Mouse (Mus musculus) hematopoietic stem cell, adult 5-6 weeks (primary cell): ENCODE measurements around the gene Rab17. TPM values are rescaled to one million over a fixed set of nuclear protein-coding genes. Genes with fewer than 3 reads are reported as not detected.

Experiments used
- ATAC-seq, 2 experiments: fragments of 125-278 bp in 1 of 2; replicated peaks in 1 of 2; 2 replicates each; pipeline ENCODE4 v1.8.0; 2016 to 2017; ENCODE audit warnings: inconsistent platforms in 2 of 2, mild to moderate bottlenecking in 2 of 2, moderate number of reproducible peaks in 2 of 2, low read depth in 1 of 2, moderate TSS enrichment in 1 of 2; ENCODE audit not compliant: low FRiP score in 2 of 2, poor library complexity in 2 of 2, severe bottlenecking in 2 of 2, insufficient read depth in 1 of 2, low TSS enrichment in 1 of 2
- total RNA-seq: library from RNA; stranded (forward); fragments of 172-1452, 232-1000 nt; gene quantifications from 2 replicates; pipeline ENCODE4 v1.2.3, GENCODE M21; 2017

The Rab17 gene
- 3.4 and 5.7 TPM in 2 replicates for total RNA-seq

DNA sequence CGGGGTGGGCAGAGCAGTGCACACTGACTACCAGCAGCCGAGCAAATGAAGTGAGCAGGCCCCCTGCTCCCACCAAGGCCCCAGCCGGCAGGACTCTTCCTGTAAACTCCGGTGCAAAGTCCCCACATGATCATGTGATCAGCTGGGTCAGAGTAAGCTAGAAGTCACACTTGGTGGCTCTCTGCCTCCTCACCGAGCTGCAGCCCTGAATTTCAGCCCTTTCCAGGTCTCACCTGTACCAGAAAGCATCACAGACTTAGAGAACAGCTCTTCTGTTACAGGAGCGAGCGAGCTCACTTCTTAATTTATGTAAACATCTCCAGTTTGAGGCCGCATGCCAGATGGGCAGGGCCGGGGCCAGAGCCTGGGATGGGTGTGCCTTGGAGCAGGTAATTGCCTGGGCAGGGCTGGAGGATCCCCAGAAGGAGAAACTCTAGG, at the start of gene Rab17:
Rab17 (minus strand) TSS at position 315 of the 438 bp plus-strand sequence.
- ATAC-seq, result peak; percentile 38 to 60; a peak in 3 of 4 replicates

DNA sequence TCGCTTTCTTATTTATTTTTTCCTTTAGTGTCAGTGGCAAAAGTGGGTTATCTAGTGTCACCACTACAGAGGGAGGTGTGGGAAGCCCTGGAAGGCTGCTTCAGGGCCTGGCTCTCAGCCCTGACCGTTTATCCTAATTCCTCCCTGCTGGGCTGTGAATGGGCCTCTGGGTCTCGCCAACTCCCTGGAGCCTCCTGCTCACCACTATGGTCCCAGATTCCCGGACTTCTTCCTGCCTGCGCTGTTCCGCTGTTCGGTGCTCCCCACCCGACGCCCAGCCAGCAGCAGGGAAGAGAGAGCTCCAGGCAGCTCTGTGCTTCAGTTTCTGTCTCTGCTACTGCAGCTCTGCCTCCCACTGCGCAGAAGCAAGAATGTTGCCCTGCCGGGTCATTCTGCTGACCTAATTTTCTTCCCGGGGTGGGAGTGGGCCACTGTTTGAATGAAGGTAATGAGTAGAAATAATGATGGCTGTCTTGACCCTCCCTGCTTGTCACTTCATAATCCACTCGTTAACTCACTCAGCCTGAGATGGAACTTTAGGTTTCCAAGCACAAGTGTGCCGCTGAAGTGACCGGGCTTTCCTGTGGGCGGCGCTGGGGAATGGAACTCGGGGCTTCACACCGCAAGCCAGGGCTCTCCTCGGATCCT, 47.8 kb upstream of the Rab17 start:
- ATAC-seq, result 0 out of 4 replicates have a peak, but pooled peaks of 1 of the 2 experiments have one; percentile 7

DNA sequence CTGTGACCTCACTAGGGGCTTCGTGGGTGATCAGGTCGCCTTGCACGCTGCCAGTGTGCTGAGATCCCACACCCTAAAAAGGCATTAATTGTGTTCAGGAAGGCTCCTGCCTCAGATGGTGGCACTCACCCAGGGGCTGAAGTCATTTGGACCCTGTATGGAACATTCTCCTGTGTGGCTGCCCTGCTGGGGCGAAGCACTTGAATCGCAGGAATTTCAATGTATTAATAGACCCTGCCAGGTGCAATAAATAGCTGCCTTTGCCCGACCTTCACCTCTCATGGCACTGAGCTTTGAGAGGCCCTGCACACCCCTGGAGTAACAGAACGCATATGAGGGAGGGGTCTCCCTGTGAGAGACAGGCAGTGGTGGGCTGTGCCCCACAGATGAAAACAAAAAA, 46.1 kb upstream of the Rab17 start:
- ATAC-seq, result no peak

DNA sequence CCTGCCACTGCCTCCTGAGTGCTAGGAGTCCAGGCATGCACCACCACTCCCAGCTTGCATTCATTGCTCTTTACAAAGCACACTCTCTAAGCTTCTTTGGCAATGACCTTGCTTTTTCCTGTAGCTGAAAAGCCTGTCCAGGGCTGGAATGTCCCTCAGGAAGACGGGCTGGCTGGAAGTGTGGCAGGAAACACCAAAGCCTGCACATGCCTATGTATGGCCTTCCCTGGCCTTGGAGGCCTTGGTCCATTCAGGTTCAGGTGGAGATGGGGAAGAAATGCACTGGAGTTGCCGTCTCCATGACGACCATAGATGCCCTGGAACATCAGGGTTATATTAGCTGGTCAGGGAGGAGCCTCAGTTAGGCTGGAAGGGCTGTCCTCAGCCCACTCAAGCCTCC, 44.3 kb upstream of the Rab17 start:
- ATAC-seq, result no peak

DNA sequence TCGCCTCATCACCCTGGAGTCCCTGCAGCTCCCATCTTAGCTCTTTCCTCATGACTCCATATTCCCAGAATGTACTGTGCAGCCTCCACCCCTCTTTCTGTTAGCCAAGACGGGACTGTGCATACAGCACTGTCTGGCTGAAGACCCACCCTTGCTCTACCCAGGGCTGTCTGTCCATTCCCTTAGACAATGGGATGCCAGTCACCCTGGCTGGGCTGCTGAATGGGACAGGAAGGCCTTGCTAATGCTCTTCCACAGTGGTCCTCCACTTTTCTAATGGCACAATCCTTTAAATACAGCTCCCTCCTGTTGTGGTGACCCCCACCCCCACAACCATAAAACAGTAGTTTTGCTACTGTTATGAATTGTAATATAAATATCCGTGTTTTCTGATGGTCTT, 41.9 kb upstream of the Rab17 start:
- no peak for ATAC-seq

DNA sequence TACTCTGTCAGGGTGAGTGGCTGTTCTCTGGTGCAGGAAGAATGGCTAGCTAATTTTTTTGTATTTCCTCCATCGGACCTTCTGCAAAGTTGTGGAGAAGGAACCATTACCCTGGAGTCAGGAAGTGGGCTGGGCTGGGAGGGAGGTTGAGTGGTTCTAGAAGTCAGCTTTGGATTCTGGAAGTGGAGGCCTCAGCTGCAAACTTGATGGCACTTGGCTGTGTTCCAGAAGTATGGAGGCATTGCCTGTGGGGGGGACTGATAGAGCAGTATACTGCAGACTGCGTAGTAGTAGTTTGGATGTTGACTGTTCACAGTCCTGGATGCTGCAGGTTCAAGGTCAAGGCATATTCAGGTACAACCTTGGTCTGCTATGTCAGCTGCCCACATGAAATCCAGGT, 41.3 kb upstream of the Rab17 start:
- no peak for ATAC-seq

DNA sequence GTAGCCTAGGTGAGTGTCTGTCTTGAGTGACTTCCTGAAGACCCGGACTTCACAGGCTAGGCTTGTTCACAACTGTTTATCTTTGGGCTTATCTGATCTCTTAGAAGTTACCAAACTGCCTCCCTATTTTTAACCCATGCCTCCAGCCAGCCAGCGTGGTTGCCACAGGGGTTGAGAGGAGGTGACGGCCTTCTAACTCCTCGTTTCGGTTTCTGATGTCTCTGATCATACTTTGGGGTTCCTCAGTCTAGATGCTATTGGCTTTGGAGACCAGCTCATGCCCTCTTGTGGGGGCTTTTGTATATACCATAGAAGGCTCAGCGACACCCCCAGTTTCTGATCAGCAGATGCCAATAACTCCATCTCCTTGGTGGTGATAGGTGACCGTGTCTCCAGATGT, 40.8 kb upstream of the Rab17 start:
- ATAC-seq, result no peak

DNA sequence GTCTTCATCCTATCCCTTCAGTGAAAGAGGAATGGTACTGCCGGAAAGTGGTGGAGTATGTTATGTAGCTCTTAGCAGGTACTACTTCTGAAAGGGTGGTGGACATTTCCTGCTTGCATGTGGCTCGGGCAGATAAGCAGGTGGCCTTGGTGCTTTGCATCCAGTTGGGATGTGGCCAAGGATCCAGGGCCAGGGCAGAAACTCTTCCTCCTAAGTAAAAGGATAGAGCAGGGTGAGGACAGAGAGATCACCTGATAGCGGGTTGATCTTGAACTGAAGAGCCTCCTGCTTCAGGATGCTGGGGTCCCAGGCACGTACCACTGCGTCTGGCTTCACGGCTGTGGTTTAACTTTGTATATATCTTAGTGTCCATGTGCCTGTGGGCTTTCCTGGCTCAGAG, 39.8 kb upstream of the Rab17 start:
- ATAC-seq, result no peak

DNA sequence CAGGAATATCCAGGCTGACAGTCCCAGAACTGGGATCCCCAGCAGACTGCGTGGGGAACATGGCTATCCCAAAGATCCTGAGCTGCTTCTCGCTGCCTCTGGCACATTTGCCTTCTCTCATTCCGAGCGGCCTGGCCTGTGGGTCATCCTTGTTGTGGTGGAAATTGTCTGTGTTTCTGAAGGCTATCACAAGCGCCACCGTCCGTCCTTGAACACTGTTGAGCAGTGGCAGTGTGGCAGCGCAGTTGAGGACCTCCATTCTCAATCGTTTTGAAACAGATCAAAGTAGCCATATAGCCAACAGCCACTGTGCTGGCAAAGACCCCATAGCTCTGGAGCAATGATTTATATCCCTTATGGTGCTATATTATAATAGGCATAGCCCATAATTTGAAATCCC, 39.3 kb upstream of the Rab17 start:
- ATAC-seq, result no peak

DNA sequence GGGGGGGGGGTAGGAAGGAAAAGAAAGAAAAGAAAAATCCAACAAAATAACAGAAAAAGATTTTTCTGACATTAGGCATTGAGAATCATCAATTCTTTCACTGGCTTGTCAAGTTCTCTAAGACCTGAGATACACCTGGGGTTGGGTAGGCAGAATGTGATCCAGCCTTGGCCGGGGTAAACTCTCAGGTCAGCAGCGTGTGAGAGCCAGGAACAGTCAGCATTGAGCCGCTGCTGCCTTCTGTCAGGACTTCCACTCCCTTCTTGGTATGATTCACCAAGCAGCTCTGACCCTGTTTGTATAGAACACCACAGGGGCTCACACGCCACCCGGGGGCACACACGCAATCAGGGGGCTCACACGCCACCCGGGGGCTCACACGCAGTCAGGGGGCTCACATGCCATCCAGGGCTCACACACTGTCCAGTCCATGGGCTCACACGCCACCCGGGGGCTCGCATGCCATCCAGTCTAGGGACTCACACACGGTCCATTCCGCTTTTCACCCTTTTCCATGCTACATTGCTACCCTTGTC, 38.8 kb upstream of the Rab17 start:
- no peak for ATAC-seq

DNA sequence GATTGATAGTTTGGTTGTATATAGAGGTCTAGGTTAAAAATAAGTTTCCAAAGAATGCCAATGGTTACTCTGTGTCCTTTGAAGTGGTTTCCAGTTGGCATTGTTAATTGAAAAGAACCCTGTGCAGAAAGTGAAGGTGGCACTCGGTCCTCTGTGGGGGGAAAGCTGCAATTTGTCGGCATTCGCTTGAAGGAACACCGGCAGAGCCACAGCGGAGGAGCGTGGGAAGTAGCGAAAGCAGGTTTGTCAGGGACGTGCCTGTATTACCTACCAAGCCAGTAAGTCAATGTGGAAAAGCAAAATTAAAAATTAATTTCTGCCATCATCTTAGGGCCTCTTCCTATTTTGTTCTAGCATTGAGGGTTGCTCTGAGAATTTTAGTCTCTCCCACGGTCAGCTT, 37.2 kb upstream of the Rab17 start:
- no peak for ATAC-seq

DNA sequence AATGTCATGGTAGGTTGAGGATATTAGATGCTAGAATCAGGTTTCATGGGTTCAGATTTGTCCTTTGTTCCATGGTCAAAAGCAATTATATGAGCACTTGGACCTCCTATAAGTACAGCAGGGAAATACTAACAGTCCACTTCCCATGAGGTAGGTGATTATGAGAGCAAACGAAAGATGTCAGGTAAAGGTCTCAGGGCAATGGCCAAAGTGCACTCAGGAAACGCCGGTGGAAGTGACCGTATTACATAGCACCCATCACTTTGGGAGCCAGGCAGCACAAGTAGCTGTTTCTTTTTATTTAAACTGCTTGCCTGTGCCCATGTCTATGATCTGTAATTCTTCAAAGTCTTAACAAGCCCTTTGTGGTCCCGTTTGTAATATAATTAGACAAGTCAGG, 36.6 kb upstream of the Rab17 start:
- ATAC-seq, result no peak

DNA sequence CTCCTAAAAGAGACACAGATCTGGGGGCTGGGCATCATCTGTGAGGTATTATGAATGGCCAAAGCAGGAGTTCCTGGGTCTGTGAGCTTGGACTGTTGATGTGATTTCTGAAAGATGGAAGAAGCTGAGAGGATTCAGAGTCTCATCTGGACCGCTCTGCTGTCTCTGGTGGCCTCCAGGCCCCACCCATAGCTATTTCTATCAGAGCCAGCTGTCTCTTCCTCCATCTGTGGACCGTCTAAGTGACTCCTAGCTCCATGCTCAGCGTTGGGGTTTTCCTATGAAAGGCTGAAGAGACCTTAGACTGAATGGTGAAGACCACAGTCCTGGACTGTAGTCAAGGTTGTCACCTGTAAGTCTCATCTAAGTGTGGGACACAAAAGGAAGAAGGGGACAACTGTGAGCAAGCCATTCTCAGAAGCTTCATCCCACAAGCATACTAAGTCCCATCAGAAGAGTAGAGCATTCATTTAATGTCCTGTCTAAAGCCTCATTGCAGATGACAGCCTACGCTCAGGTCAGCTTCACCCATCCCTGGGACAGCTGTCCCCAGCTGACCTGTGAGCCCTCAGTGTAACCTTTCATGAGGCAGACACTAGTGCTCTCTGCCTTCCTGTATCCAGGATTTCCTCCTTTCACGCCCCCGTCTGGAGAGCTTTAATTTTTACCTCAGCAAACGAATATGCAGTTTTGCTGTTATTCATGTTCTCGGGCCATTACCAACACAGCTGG, 34.2 kb upstream of the Rab17 start:
- ATAC-seq, result no peak

DNA sequence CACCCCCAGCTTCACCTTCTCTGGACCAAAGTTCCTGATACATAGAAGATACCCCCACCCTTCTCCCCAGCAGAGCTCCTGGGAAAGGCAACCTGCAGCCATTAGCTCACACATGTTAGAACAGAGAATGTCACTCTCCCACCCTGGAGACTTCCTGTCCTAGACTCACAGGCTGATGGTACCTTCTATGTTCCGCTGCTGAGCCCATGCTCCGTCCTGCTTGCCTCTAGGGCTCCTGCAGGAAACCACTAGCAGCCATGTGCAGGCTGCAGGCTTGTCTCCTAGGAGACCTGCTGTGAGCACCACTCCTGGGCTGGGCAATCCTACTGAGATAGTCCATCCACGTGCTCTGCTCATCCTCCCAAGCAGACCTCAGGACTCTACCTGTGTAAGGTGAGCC, 33.2 kb upstream of the Rab17 start:
- ATAC-seq, result 0 out of 4 replicates have a peak, but pooled peaks of 1 of the 2 experiments have one; percentile 27

DNA sequence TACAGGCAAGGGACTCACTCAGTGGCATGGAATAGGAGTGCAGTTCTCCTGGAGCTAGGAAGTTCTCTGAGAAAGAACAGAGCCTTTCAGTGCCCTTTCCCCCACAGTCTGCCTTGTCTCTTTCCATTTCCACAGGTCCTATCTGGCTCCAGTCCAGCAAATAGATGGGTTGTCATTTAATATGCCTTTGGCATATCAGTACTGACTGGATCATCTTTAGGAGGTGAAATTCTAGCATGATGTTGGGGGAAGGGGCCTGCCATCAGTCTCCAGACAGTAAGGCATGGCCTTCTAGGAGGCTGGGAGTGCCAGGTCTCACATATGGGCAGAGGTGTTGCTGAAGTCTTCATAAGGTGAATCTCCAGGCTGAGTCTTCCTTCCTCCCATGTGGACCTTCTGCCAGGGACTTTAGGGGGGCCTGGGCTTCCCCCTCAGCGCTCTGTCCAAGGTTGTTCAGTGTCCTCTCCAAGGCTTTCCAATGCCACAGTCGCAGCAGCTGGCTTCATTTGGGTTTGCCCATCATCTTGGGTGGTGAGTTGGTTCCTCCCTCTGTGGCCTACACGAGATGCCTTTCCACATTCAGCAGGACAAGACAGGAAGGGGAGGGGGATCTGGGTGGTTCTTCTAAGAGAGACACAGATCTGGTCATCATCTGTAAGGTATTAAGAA, 32.5 kb upstream of the Rab17 start:
- ATAC-seq, result no peak

DNA sequence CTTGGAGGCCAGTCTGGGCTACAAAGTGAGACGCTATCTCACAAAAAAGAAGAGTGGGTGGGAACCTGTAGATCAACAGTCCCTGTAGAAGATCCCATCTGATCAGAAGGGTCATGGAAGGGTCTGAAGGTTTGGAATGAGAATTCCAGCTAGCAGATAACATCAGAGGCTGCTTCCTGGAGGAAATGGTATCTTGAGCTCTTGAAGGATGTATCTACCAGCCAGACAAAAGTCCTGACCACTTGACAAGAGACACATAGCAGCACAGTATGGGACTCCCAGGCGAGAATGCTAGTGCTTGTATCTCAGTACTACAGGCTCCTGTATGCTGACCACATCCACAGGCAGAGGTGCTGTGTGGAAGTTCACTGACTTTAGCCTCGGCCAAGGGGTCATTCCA, 31.6 kb upstream of the Rab17 start:
- ATAC-seq, result no peak

DNA sequence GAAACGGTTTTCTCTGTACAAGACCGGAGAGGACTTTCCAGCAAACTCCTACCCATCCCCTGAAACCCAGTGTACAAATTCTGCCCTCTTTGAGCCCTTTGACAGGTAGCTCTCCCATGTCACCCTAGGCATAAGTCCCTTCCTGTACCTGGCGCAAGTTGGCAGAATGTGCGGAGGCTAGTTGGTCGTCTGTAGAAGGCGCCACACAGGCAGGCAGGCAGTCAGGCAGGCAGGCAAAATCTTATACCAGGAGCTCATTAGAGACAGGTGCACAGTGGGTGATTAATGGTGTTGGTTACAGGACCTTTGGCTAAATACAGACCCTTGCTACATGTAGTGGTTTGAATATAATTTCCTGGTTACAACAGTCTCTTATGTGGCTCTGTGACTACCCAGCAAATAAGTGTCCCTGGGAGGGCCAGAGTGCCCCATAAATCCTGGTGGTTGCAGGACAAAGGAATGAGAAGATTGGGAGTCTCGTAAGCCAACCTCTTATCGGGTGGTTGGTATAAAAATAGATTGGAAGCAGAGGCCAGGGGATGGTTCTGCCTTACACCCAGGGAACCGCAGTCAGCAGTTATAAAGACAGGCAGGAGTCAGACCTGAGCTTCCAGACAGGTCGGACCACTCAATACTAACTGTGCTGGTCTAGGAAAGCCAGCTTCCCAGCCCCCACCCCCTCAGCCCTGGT, 30.6 kb upstream of the Rab17 start:
- 0 out of 4 replicates have a peak, but pooled peaks have one; percentile 13 to 14 for ATAC-seq
